Mouse (Mus musculus): Measurements from ENCODE around the gene Tceal6.
A peak's percentile ranks its signal among the peaks of the same experiment; 100 is the strongest.
"Not testable (repeated sequence)": the region's sequence is repeated elsewhere in the genome, so short reads cannot be mapped to it uniquely, and the experiment has no call there.

Tceal6 gene

GRCm38 (mm10) chrX:135210436-135211221 lies at the start of gene Tceal6:
Gene Tceal6, minus strand, starts transcription at chrX:135210687.
- DNase-seq = peak; percentile 71

GRCm38 (mm10) chrX:135209773-135210435 lies 583 bp downstream of the Tceal6 start:
- peak; percentile 39 for DNase-seq

GRCm38 (mm10) chrX:135189924-135190323 lies 20.6 kb downstream of the Tceal6 start:
- DNase-seq = not testable (repeated sequence)

- not testable (repeated sequence) for DNase-seq
Measured at GRCm38 (mm10) chrX:135188661-135189060, 21.8 kb downstream of the Tceal6 start.

- not testable (repeated sequence) for DNase-seq
Measured at GRCm38 (mm10) chrX:135177532-135177931, 33.0 kb downstream of the Tceal6 start, which contains the start of gene Gm15023. Gene Gm15023, minus strand, starts transcription at chrX:135177632.
